Mouse (Mus musculus) ES-Bruce4 (cell line): ENCODE data around the gene Med18.

ENCODE experiments used
- CTCF ChIP-seq: IDR thresholded peaks from one replicate; pipeline ENCODE4 v1.8.1; 2011; ENCODE audit warnings: low read depth, low read length
- EP300 ChIP-seq: IDR thresholded peaks from 2 replicates; pipeline ENCODE4 v1.6.1; 2011; ENCODE audit warnings: low read depth, low read length; ENCODE audit not compliant: insufficient read depth
- POLR2A ChIP-seq: IDR thresholded peaks from one replicate; pipeline ENCODE4 v1.8.1; 2011; ENCODE audit warnings: low read length; ENCODE audit not compliant: insufficient read depth

GRCm38 (mm10) chr4:132464255-132464613 is 513 bp upstream of the Med18 start:
- no peak for TF ChIP-seq CTCF
- no peak for TF ChIP-seq EP300
- TF ChIP-seq POLR2A: peak; percentile 1
